Mouse (Mus musculus): ENCODE measurements around the gene C8a. TPM values are rescaled to one million over a fixed set of nuclear protein-coding genes. Genes with fewer than 3 reads are reported as not detected.

C8a gene
- polyA plus RNA-seq, 1 experiment from 2014 or later = not detected

DNA sequence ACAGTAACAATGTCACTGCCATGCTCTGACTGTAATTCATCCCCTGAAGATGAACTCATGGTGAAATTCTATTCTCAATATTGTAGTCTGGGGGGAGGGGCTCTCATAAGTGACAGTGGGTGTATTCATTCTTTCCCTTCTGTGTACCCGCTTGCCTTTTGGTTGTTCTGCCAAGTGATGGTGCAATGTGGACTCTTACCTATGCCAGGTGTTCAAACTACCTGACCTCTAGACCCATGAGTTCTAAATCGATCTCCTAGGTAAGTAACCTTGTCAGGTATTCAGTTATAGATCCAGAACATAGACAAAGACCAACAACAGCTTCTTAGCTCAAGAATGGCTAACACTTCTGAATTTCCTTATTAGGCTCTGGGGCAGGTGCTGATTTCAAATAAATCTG is 37.9 kb downstream of the C8a start:
- H3K27me3 ChIP-seq = no peaks in the 10 kb centered on the region
- no peak overlapping the region for H3K4me2 ChIP-seq (replicated peaks)
- H3K9me3 ChIP-seq = no peaks in the 10 kb centered on the region
- 87% methylated on average over 2 of the region's 2 CpGs for WGBS
- H3K4me1 ChIP-seq = no peaks in the 10 kb centered on the region
- no peak overlapping the region for H3K9ac ChIP-seq
- H3K36me3 ChIP-seq = no peaks in the 10 kb centered on the region
- no peak overlapping the region for H3K4me3 ChIP-seq
- no peak for ATAC-seq (ENCODE audit: insufficient number of reproducible peaks, insufficient read depth, low FRiP score, low TSS enrichment)
- H3K27ac ChIP-seq = no peak overlapping the region

DNA sequence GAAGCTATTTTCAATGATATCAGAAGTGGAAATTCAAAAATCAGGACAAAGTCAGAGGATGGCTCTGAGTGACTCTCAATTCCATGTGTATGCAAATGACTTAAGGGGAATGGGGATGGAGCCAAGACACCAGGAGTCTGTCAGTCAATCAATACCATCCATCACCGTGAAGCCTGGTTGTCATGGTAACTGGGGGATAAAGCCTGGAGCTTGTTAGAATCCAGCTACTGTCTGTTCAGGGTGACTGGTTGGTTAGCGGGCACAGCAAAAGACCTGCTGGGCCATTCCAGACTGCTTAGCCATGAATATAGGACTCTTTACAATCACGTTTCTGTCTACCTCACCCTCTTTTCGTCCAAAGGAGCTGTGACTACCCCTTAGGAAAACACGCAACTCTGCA is 41.1 kb downstream of the C8a start:
- no peak for ATAC-seq (ENCODE audit: insufficient number of reproducible peaks, insufficient read depth, low FRiP score, low TSS enrichment)
- no peaks in the 10 kb centered on the region for H3K4me1 ChIP-seq

DNA sequence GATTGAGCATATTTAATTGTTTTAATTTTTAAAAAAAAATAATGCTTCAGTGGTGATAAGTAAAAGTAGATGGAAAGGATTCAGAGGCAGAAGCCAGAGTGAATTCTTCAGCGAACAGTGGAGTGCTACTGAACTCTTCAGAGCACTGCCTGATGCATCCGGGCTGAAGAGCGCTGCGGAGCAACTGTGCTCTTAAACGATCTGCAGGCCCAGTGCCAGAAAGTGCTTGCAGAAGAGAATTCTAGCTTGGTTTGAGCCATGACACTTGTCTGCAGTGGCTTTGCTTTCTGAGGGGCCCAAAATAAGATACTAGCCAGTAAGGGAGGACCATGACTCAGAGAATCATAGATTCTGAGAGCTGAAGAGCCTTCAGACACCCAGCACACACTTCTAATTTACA is 47.3 kb downstream of the C8a start:
- H3K36me3 ChIP-seq = no peaks in the 10 kb centered on the region
- no peak overlapping the region for H3K4me2 ChIP-seq (replicated peaks)
- no peak overlapping the region for H3K4me3 ChIP-seq
- no peak for ATAC-seq (ENCODE audit: insufficient number of reproducible peaks, insufficient read depth, low FRiP score, low TSS enrichment)
- no peak overlapping the region for H3K9ac ChIP-seq
- no peaks in the 10 kb centered on the region for H3K4me1 ChIP-seq
- H3K27ac ChIP-seq = no peak overlapping the region
- no peaks in the 10 kb centered on the region for H3K9me3 ChIP-seq
- WGBS = 79% methylated on average over 5 of the region's 5 CpGs
- H3K27me3 ChIP-seq = no peaks in the 10 kb centered on the region

More for the DNA sequence above, 41.1 kb downstream of the C8a start:
- Histone ChIP-seq H3K36me3 (no peaks in the 10 kb centered on the region), H3K9ac (no peak overlapping the region), H3K9me3 (no peaks in the 10 kb centered on the region), H3K27me3 (no peaks in the 10 kb centered on the region), H3K4me2 (replicated peaks) (no peak overlapping the region), H3K27ac (no peak overlapping the region), H3K4me3 (no peak overlapping the region)
- 31% methylated on average over 5 of the region's 5 CpGs for WGBS

DNA sequence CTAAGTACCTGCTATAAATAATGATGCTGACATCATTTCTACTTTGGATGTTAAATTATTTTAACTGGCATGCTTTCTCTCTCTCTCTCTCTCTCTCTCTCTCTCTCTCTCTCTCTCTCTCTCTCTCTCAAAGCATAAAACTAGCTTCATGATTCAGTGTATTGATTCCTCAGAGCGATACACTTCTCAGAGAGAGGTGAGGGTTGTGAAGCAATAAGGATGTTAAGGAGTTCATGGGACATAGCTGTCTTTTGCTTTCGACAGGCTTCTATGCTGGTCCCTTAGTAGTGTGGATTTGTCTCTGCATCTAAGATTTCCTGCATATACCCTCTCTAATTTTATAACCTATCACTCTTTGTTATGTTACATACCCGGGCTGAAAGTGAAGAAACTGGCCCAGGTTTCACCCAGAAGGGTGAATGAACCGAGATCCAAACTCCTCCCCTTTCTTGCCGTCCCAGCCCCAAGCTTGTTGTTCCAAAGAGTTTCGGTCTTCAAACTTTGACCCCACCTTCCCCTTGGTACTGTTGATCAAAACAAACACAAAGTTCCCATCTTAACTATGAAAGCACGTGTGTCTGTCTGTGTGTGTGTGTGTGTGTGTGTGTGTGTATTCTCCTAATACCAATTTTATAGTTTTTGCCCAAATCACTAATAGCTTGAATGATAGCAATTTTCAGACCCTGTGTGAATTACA is 51.7 kb downstream of the C8a start:
- Histone ChIP-seq H3K4me3 (no peak overlapping the region), H3K27me3 (no peaks in the 10 kb centered on the region), H3K9me3 (no peaks in the 10 kb centered on the region), H3K9ac (no peak overlapping the region), H3K27ac (no peak overlapping the region), H3K36me3 (no peaks in the 10 kb centered on the region), H3K4me2 (replicated peaks) (no peak overlapping the region), H3K4me1 (no peaks in the 10 kb centered on the region)
- 72% methylated on average over 7 of the region's 7 CpGs for WGBS
- ATAC-seq (ENCODE audit: insufficient number of reproducible peaks, insufficient read depth, low FRiP score, low TSS enrichment) = no peak

DNA sequence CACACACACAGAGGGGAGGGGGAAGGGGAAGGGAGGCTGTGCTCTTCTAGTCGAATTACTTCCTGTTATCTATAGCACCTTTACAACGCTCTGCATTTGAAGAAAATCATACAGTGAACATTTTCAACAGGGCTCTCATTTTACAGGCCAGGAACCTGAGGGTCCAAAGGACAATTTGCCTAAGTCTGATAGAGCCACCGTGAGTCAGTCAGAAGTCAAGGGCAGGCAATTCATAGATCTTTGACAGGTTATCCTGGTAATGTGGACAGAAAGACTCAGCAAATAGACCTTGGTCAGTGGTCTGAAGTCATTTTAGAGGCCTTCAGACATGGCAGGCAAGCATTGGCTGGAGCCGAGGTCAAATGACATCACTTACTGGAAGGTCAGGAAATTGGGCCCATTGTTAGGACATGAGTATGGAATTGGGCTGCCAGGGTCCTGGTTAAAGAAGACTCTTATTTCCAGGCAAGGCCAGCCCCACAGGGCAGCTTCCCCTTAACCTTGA is 52.5 kb downstream of the C8a start:
- Histone ChIP-seq H3K36me3 (no peaks in the 10 kb centered on the region), H3K4me2 (replicated peaks) (no peak overlapping the region), H3K27me3 (no peaks in the 10 kb centered on the region), H3K9me3 (no peaks in the 10 kb centered on the region), H3K4me1 (no peaks in the 10 kb centered on the region), H3K4me3 (no peak overlapping the region), H3K9ac (no peak overlapping the region), H3K27ac (no peak overlapping the region)
- ATAC-seq (ENCODE audit: insufficient number of reproducible peaks, insufficient read depth, low FRiP score, low TSS enrichment) = no peak
- WGBS = 61% methylated on average over 4 of the region's 4 CpGs

DNA sequence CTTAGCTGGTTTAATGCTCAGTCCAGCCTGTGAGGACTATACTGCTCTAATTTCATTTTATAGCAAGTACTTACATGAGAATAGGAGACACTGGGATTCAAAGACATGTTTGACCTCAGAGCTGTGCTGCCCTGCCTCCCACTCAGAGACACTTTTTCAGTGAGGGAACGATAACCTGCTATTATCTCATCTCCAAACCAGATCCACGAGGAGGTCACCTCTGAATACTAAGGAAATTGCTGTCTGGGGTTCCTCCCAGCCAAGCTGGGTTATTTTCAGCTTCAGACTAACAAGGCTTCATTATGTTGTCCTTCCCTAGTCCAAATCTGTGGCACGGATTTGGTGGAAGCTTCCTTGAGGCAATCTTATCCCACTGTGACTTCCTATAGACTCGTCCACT is 56.3 kb downstream of the C8a start:
- H3K9ac ChIP-seq = no peak overlapping the region
- 45% methylated on average over 4 of the region's 4 CpGs for WGBS
- ATAC-seq (ENCODE audit: insufficient number of reproducible peaks, insufficient read depth, low FRiP score, low TSS enrichment) = no peak

DNA sequence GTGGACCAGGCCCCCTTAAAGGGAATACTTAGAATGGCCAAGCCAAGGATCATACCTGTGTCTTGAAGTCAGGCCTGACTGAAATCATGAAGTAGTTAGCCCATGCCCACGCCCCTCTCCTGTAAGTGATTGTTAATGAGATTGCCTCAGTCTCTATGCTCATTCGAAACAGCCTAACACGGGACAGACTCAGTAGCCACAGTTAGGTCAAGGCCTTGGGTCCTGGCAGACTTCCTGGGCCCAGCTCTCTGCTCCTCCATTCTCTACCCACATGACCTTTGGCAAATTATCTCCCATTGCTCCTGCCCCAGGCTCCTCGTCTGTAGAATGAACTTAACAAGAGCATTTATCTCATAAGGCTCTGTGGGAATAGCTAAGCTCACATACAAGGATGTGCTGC is 57.2 kb downstream of the C8a start:
- Histone ChIP-seq H3K27ac (no peak overlapping the region), H3K9me3 (no peaks in the 10 kb centered on the region), H3K27me3 (no peaks in the 10 kb centered on the region), H3K4me1 (no peaks in the 10 kb centered on the region), H3K9ac (no peak overlapping the region), H3K36me3 (no peaks in the 10 kb centered on the region), H3K4me2 (replicated peaks) (no peak overlapping the region), H3K4me3 (no peak overlapping the region)
- ATAC-seq (ENCODE audit: insufficient number of reproducible peaks, insufficient read depth, low FRiP score, low TSS enrichment) = no peak
- 36% methylated on average over 4 of the region's 4 CpGs for WGBS

More for the DNA sequence above, 56.3 kb downstream of the C8a start:
- no peaks in the 10 kb centered on the region for H3K9me3 ChIP-seq
- no peak overlapping the region for H3K4me3 ChIP-seq
- no peaks in the 10 kb centered on the region for H3K36me3 ChIP-seq
- no peaks in the 10 kb centered on the region for H3K4me1 ChIP-seq
- no peak overlapping the region for H3K4me2 ChIP-seq (replicated peaks)
- no peaks in the 10 kb centered on the region for H3K27me3 ChIP-seq
- H3K27ac ChIP-seq = no peak overlapping the region

DNA sequence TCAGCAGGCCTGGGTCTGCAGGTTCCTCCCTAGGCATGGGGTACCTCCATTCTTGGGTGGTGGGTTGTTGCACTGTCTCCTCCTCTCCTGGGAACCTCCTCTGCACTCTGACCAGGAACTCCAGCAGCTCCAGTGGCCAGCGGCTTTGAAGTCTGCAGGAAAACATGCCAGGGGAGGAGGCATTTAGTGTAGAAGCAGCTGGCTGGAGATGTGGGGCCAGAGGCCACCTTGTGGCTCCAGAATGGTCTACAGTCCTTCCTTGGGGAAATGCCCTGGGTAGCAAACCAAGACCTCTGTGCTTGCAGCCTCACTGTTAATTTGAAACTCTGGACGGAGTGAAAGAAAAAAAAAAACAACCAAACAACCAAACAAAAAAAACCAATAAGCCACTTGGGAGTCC is 58.7 kb downstream of the C8a start:
- 46% methylated on average over 2 of the region's 2 CpGs for WGBS
- Histone ChIP-seq H3K27ac (no peak overlapping the region), H3K4me2 (replicated peaks) (no peak overlapping the region), H3K4me1 (no peaks in the 10 kb centered on the region), H3K9me3 (no peaks in the 10 kb centered on the region), H3K27me3 (no peaks in the 10 kb centered on the region), H3K36me3 (no peaks in the 10 kb centered on the region), H3K4me3 (no peak overlapping the region), H3K9ac (no peak overlapping the region)
- ATAC-seq (ENCODE audit: insufficient number of reproducible peaks, insufficient read depth, low FRiP score, low TSS enrichment) = no peak

DNA sequence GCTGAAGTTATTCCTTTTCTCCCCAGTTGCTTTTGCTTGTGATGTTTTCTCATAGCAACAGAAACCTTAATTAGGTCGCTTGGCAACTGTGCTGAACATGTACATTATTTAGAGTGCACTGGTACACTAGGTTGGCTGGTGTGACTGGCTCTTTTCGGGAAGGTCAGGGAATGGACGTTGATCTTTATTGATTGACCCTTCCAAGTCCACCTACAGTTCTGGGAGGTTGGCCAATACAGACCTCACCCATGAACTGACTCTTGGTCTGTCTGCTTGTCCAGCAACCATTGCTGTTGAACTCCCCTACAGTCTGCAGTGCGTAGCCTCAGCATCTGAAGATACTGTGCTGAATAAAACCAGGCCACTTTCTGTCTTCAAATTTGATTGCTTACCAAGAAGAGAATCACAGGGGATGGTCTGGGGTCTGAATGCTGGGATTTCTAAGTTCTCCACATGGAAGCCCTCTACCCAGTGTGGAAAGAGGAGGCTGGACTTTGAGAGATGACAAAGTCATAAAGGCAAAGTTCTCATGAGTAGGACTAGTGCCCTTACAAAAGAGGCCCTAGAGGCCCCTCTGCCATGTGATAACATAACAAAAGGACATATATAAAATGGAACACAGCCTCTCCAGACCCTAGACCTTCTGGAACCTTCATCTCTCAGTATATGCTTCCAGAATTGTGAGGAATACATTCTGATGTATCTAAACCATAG is 59.5 kb downstream of the C8a start:
- no peaks in the 10 kb centered on the region for H3K9me3 ChIP-seq
- no peak overlapping the region for H3K4me2 ChIP-seq (replicated peaks)
- 83% methylated on average over 4 of the region's 4 CpGs for WGBS
- no peaks in the 10 kb centered on the region for H3K4me1 ChIP-seq
- H3K9ac ChIP-seq = no peak overlapping the region
- H3K27me3 ChIP-seq = no peaks in the 10 kb centered on the region
- H3K36me3 ChIP-seq = no peaks in the 10 kb centered on the region
- ATAC-seq (ENCODE audit: insufficient number of reproducible peaks, insufficient read depth, low FRiP score, low TSS enrichment) = no peak
- no peak overlapping the region for H3K4me3 ChIP-seq
- H3K27ac ChIP-seq = no peak overlapping the region

DNA sequence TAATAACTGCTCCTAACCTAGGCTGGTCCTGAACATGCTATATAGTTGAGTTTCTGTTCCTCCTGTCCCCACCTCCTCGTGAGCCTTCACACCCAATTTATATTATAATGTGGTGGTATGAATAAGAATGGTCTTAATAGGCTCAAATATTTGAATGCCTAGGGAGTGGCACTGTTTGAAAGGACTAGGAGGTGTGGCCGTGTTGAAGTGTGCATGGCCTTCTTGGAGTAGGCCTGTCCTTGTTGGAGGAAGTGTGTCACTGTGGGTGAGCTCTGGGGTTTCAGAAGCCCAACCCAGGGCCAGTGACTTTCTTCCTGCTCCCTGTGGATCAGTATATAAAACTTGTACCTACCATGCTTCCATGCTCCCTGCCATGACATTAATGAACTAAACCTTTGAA is 62.6 kb downstream of the C8a start:
- Histone ChIP-seq H3K27me3 (no peaks in the 10 kb centered on the region), H3K4me2 (replicated peaks) (no peak overlapping the region), H3K9me3 (no peaks in the 10 kb centered on the region), H3K4me1 (no peaks in the 10 kb centered on the region), H3K9ac (no peak overlapping the region), H3K36me3 (no peaks in the 10 kb centered on the region), H3K27ac (no peak overlapping the region), H3K4me3 (no peak overlapping the region)
- 79% methylated on average over 2 of the region's 2 CpGs for WGBS
- no peak for ATAC-seq (ENCODE audit: insufficient number of reproducible peaks, insufficient read depth, low FRiP score, low TSS enrichment)

DNA sequence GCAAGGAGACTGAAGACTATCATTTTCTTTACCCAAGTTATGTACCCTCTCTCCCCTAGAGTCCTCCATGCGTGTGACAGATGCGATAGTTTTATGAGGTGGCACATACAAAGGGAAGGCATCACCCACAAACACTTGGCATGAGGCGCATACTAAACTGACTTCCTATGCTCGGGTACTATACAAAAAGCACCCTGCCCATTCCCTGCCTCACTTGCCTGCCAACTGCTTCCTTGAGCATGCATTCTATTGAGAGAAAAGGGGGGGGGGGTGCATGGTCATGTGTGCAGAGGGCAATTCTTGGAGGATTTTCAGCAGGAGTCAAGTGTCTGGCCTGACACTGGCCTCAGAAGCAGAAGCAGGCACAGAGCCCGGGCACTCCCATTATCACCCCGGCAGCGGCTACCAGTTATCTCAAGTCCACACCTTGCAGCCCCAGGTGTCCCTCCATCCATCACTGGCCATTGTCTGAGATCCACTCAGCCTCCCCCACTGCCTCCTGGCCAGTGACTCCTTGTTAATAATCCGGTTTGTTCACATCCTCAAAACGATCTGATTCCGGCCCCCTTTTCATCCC is 65.4 kb downstream of the C8a start:
- WGBS = 84% methylated on average over 10 of the region's 10 CpGs
- H3K36me3 ChIP-seq = no peaks in the 10 kb centered on the region
- no peak overlapping the region for H3K9ac ChIP-seq
- H3K4me3 ChIP-seq = no peak overlapping the region
- no peaks in the 10 kb centered on the region for H3K9me3 ChIP-seq
- H3K27me3 ChIP-seq = no peaks in the 10 kb centered on the region
- H3K4me1 ChIP-seq = no peaks in the 10 kb centered on the region
- H3K4me2 ChIP-seq (replicated peaks) = no peak overlapping the region
- no peak overlapping the region for H3K27ac ChIP-seq
- ATAC-seq (ENCODE audit: insufficient number of reproducible peaks, insufficient read depth, low FRiP score, low TSS enrichment) = no peak

All from embryonic facial prominence, embryonic 12.5 days (tissue).